Mouse (Mus musculus): ENCODE measurements around the gene Atxn7l1.
"Not testable (repeated sequence)": the region's sequence is repeated elsewhere in the genome, so short reads cannot be mapped to it uniquely, and the experiment has no call there.

The Atxn7l1 gene

DNA sequence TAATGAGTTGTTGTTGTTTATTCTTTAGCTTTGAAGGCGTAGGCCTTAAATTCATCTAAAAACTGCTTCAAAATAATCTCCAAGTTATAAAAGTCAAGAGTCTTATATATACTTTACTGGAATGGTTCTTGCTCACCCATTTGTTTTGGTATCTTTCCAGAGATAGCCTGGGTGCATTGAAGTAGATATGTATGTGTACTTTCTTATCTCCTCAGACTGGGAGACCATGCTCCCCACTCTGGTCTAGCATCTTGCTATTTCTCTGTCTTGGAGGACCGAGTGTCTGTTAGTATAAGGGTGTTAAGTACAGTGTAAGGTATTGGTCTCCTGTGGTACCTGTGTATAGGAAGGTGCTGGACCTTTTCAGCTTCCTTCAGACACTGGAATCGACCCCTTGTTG is 6.4 kb downstream of the Atxn7l1 start:
- DNase-seq: no peak

- no peak for DNase-seq
These were observed 7.2 kb downstream of the Atxn7l1 start for GRCm38 (mm10) chr12:33154732-33155131.

- DNase-seq: no peak
These were observed 9.0 kb downstream of the Atxn7l1 start for GRCm38 (mm10) chr12:33156334-33157018.

DNA sequence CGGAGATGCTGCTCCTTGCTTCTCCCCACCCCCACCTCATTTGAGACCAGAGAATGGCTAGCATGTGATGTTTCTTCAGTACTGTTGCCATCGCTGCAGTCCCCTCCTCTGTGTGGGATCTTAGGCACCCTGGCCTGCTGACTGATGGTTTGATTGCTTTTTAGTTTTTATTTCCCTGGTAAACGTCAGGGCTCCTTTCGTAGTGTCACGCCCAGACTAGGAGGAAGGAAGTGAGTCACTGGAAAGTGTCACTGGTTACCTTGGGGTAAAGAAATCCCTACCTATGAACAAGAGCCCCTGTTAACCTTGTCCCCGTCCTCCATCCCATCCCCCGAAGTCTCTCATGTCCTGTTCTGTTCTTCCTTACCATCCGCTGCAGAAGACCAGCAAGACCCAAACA is 10.8 kb downstream of the Atxn7l1 start:
- DNase-seq: no peak

DNA sequence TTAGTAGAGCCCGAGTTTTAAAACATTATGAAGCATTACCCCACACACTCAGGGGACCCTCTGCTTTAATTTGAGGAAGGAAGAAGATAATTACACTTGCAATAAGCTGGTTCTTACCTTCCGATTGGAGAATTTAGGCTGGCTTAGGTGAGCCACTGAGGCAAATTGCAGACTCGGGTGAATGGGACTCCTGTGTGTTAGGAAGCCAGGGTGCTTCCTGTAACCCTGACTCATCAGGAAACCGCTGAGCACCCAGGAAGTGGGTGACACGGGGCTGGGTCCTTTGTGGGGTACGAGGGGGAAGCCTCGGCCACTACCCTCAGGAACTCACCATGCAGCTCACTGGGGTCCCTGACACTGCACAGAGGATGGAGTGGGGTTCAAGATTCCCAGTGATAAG is 12.9 kb downstream of the Atxn7l1 start:
- DNase-seq: no peak

GRCm38 (mm10) chr12:33162541-33162940 is 15.0 kb downstream of the Atxn7l1 start:
- peak; percentile 46 to 56 for DNase-seq

DNA sequence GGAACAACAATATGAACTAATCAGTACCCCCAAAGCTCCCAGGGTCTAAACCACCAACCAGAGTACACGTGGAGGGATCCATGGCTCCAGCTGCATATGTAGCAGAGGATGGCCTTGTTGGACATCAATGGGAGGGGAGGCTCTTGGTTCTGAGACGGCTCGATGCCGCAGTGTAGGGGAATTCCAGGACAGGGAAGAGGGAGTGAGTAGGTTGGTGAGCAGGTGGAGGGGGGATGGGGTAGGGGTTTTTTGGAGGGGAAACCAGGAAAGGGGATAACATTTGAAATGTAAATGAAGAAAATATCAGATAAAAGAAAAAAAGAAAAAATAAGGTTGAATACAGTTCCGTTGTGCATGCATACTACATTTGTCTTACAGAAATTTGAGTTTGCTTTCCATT is 16.5 kb downstream of the Atxn7l1 start:
- not testable (repeated sequence) for DNase-seq

- DNase-seq: no peak
These were observed 19.2 kb downstream of the Atxn7l1 start for GRCm38 (mm10) chr12:33166712-33167111.

GRCm38 (mm10) chr12:33167545-33167944 is 20.1 kb downstream of the Atxn7l1 start:
- DNase-seq: no peak

DNA sequence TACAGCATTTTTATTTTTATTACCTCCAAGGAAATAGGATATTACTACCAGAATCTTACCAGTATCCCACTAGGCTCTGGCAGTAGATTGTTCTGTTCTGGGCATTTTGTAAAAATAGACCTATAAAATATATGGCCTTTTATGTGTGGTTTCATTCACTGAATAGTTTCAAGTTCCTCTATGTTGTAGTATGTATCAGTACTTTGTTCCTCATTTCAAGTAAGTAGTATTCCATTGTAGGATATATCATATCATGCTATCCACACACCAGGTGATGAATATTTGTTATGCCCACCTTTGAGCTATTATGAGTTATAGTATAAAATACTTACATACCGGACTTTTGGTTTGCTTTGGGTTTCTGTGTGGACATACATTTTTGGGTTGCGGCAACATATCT is 21.0 kb downstream of the Atxn7l1 start:
- DNase-seq: no peak

DNA sequence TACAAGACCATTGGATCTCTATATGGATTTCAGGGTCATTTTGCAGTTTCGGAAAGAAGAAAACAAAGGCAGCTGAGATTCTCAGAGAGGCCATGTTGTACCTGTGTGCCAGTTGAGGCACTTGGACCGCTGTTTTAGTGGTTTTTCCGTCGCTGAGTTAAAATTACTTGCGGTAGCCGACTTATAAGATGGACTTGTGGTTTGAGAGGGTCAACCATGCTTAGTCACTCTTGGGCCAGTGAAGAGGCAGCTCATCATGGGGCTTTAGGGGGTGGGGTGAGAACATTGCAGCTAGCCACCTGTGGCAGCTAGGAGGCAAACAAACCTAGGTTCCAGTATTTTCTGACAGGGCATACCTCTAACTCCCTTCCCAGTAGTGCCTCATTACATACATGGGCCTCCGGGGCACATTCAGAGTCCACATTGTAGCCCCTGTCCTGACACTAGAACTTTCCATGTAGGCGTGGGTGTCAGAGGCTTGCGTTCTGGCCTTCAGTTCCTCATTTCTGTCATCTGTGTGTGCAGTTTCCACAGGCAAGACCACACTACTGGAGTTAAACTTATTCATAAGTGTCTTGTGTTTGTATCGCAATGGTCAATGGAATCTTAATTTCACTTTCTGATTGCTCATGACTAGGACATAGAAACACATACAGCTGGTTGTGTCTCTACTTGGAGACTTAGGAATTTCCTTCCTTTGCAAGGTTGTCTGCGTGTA is 22.4 kb downstream of the Atxn7l1 start:
- DNase-seq: no peak

DNA sequence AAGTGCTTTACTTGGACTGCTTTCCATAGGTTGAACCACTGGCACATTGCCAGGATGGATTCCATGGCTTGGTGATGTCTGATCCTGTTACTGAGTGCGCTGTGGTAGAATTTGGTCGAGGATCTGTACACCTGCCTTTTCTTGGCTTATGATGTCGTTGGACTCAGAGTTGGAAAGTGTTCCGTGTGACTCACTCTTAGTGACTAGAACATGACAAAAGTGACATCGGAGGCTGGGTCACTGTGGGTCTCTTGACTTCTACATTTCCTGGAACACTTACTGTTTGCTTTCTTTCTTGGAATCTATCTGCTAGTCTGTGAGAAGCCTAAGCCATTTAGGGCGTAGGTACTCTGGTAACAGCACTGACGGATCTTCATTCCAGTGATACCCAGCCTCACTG is 23.3 kb downstream of the Atxn7l1 start:
- DNase-seq: no peak

DNA sequence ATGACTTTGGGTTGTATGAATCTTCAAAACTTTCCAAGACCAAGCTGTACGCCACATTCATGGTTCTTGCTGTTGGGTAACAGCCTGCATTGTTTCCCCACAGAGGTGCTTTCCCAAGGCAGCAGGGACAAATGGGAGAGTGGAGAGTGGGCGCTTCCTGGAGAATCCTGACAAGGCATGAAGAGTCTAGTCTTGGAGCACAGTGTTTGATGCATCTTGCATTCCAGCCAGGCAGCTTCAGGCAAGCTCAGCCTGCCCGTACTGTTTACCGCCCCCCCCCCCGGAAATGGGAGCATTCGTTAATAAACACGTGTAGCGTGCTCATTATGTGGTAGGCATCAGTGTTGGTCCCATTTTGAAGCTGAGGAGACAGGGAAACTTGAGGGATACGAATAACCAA is 25.4 kb downstream of the Atxn7l1 start:
- DNase-seq: no peak

DNA sequence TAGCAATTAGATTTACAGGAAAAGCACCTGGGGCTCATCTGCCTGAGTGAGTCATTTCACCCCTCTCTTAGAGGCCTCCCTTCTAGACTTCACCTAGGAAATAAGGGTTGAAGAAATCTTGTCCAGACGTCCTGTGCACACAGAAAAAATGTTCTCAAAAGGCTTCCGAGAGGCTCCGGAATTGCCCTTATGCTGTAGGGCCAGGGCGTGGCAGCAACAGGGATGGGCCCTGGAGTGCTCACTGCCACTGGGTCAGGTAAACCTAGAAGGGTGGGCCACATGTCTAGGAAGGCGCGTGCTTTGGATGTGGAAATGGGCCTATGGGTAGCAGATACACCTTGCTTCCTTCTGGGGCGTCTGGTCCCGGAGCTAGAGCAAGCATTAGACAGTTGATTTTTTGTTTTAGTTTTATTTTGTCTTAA is 26.2 kb downstream of the Atxn7l1 start:
- DNase-seq: no peak

- no peak for DNase-seq
These were observed 26.7 kb downstream of the Atxn7l1 start for GRCm38 (mm10) chr12:33174171-33174570.

- no peak for DNase-seq
These were observed 27.3 kb downstream of the Atxn7l1 start for GRCm38 (mm10) chr12:33174675-33175357.

- no peak for DNase-seq
These were observed 28.4 kb downstream of the Atxn7l1 start for GRCm38 (mm10) chr12:33175621-33176554.

GRCm38 (mm10) chr12:33176555-33176900 is 29.0 kb downstream of the Atxn7l1 start:
- no peak for DNase-seq

- DNase-seq: no peak
These were observed 32.9 kb downstream of the Atxn7l1 start for GRCm38 (mm10) chr12:33180421-33180820.

DNA sequence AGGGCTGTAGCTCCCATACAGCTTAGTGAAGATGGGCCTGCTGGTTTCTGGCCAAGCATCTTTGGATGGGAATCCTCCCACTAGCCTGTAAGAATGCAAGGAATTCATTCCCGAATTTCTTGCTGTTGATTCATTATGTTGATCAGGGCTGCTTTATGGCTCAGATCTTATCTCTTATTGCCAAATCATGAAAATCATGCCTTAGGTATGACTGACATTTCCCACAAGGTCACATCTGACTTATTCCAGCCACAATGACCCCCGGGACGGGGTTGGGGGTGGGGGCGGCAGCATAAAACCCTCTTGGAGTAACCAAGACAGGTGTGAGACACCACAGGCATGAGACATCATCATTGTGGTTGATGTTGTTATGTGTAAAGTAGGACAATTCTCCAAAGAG is 34.4 kb downstream of the Atxn7l1 start:
- DNase-seq: no peak

- no peak for DNase-seq
These were observed 35.1 kb downstream of the Atxn7l1 start for GRCm38 (mm10) chr12:33182428-33183137.

- no peak for DNase-seq
These were observed 35.7 kb downstream of the Atxn7l1 start for GRCm38 (mm10) chr12:33183138-33183627.

Data from cerebellum, postnatal 36 days (tissue).